Mouse (Mus musculus): ENCODE data around the gene 5830473C10Rik. TPM values are rescaled to one million over a fixed set of nuclear protein-coding genes. Genes with fewer than 3 reads are reported as not detected.
"Not testable (repeated sequence)": the region's sequence is repeated elsewhere in the genome, so short reads cannot be mapped to it uniquely, and the experiment has no call there.

Gene 5830473C10Rik
- total RNA-seq, 2 experiments from 2014 or later, result 0.19 TPM; not detected in 1

- DNase-seq (ENCODE audit: low spot score in 2 of 2), result no peak
These were observed 31.0 kb downstream of the 5830473C10Rik start for GRCm38 (mm10) chr5:90591936-90592335.

GRCm38 (mm10) chr5:90594945-90595344 lies 34.0 kb downstream of the 5830473C10Rik start:
- DNase-seq (ENCODE audit: low spot score in 2 of 2), result no peak

GRCm38 (mm10) chr5:90596155-90596554 lies 35.2 kb downstream of the 5830473C10Rik start:
- DNase-seq (ENCODE audit: low spot score in 2 of 2), result no peak

GRCm38 (mm10) chr5:90601469-90601868 lies 40.6 kb downstream of the 5830473C10Rik start:
- peak; percentile 41 to 64 for DNase-seq (ENCODE audit: low spot score in 2 of 2)

- peak in 1 of 2 experiments; percentile 13 for DNase-seq (ENCODE audit: low spot score in 2 of 2)
These were observed 42.6 kb downstream of the 5830473C10Rik start for GRCm38 (mm10) chr5:90603407-90603923.

- no peak for DNase-seq (ENCODE audit: low spot score in 2 of 2)
These were observed 48.0 kb downstream of the 5830473C10Rik start for GRCm38 (mm10) chr5:90608906-90609305.

- DNase-seq (ENCODE audit: low spot score in 2 of 2), result no peak
These were observed 50.5 kb downstream of the 5830473C10Rik start for GRCm38 (mm10) chr5:90611388-90611787.

- DNase-seq (ENCODE audit: low spot score in 2 of 2), result no peak
These were observed 51.2 kb downstream of the 5830473C10Rik start for GRCm38 (mm10) chr5:90611996-90612611.

- DNase-seq (ENCODE audit: low spot score in 2 of 2), result not testable (repeated sequence)
These were observed 51.8 kb downstream of the 5830473C10Rik start for GRCm38 (mm10) chr5:90612751-90613150.

- DNase-seq (ENCODE audit: low spot score in 2 of 2), result no peak
These were observed 57.0 kb downstream of the 5830473C10Rik start for GRCm38 (mm10) chr5:90617859-90618258.

GRCm38 (mm10) chr5:90621316-90621715 lies 60.4 kb downstream of the 5830473C10Rik start:
- no peak for DNase-seq (ENCODE audit: low spot score in 2 of 2)

- no peak for DNase-seq (ENCODE audit: low spot score in 2 of 2)
These were observed 60.8 kb downstream of the 5830473C10Rik start for GRCm38 (mm10) chr5:90621726-90622125.

GRCm38 (mm10) chr5:90623209-90623608 lies 62.3 kb downstream of the 5830473C10Rik start:
- DNase-seq (ENCODE audit: low spot score in 2 of 2), result no peak

GRCm38 (mm10) chr5:90624708-90625425 lies 64.0 kb downstream of the 5830473C10Rik start:
- no peak for DNase-seq (ENCODE audit: low spot score in 2 of 2)

- no peak for DNase-seq (ENCODE audit: low spot score in 2 of 2)
These were observed 66.5 kb downstream of the 5830473C10Rik start for GRCm38 (mm10) chr5:90627423-90627822.

- DNase-seq (ENCODE audit: low spot score in 2 of 2), result no peak
These were observed 67.1 kb downstream of the 5830473C10Rik start for GRCm38 (mm10) chr5:90628011-90628410.

GRCm38 (mm10) chr5:90628530-90628929 lies 67.6 kb downstream of the 5830473C10Rik start:
- DNase-seq (ENCODE audit: low spot score in 2 of 2), result no peak

- no peak for DNase-seq (ENCODE audit: low spot score in 2 of 2)
These were observed 74.0 kb downstream of the 5830473C10Rik start for GRCm38 (mm10) chr5:90634885-90635284.

- DNase-seq (ENCODE audit: low spot score in 2 of 2), result no peak
These were observed 79.6 kb downstream of the 5830473C10Rik start, which contains the start of gene Rassf6 for GRCm38 (mm10) chr5:90640286-90641217. Gene Rassf6, minus strand, starts transcription at chr5:90640657.

GRCm38 (mm10) chr5:90641218-90641610 lies 80.3 kb downstream of the 5830473C10Rik start:
- no peak for DNase-seq (ENCODE audit: low spot score in 2 of 2)

- DNase-seq (ENCODE audit: low spot score in 2 of 2), result no peak
These were observed 84.7 kb downstream of the 5830473C10Rik start for GRCm38 (mm10) chr5:90645579-90645978.

Data from layer of hippocampus, postnatal 14 days (tissue).